Mouse (Mus musculus): Measurements from ENCODE around the gene Tas2r114.

The Tas2r114 gene

GRCm38 (mm10) chr6:131689963-131690362, at the start of gene Tas2r114:
Tas2r114 (minus strand) TSS chr6:131690063.
- DNase-seq: no peak

DNA sequence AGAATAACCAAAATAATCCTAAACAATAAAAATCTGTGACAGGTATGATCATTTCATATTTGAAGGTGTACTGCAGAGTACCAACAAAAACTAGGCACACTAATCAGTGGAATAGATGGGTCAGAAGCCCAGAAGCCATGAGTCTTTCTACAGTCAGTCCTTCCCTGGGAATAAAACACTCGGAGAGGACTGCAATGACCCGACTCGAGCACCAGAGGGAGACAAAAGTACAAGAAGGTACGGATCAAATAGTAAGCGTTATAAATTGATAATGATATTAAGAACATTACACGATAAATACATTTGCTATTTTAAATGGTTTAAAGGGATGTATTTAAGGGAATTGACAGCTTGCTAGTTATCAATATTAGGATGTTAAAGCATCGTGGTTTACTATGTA, 22.9 kb upstream of the Tas2r114 start:
- no peak for DNase-seq

DNA sequence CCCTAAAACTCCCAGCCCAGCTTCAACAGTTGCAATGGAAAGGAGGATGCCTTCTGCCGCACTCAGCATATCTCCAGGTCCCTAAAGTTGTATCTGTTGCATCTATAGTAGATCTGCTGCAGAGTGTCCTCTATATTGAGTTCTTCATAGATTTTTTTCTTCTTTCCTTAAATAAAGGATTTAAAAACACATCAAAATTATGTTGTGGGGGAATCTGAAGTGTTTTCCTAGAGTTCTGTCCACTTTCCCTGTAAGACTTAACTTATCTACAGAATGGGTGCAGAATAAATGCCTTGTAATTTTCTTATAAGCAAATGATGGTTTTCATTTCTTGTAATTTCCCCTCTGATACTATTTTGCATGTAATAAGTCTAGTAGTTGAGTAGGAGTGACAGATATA, 2.5 kb downstream of the Tas2r114 start, which contains the start of gene Tas2r105:
Gene Tas2r105 (minus strand): TSS at position 101 of the 400 bp plus-strand sequence.
- DNase-seq: no peak

GRCm38 (mm10) chr6:131685644-131686043, 4.2 kb downstream of the Tas2r114 start, which contains the start of gene Tas2r104:
Tas2r104 (minus strand) TSS chr6:131685744.
- no peak for DNase-seq

GRCm38 (mm10) chr6:131678786-131679185, 11.1 kb downstream of the Tas2r114 start, which contains the start of gene Tas2r106:
Tas2r106 (minus strand) TSS chr6:131678886.
- no peak for DNase-seq

DNA sequence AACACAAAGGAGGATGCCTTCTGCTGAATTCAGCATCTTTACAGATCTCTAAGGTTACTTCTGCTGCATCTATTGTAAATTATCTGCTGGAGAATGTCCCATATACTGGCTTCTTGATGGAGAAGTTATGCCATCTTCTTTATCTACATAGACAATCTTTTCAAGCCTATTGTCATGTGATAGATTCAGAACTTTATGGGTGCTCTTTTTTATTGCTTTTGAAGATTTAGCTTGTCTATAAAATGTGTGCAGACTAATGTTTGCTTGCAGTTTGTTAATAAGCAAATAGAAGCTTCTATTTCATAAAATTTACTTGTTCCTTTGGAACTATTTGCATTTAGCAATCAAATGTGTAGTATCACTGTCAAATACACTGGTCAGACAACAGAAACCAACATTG, 29.8 kb downstream of the Tas2r114 start, which contains the start of gene Tas2r107:
Gene Tas2r107 (minus strand): TSS at position 101 of the 400 bp plus-strand sequence.
- no peak for DNase-seq
